Mouse (Mus musculus): ENCODE results near the gene Dnhd1.

DNA sequence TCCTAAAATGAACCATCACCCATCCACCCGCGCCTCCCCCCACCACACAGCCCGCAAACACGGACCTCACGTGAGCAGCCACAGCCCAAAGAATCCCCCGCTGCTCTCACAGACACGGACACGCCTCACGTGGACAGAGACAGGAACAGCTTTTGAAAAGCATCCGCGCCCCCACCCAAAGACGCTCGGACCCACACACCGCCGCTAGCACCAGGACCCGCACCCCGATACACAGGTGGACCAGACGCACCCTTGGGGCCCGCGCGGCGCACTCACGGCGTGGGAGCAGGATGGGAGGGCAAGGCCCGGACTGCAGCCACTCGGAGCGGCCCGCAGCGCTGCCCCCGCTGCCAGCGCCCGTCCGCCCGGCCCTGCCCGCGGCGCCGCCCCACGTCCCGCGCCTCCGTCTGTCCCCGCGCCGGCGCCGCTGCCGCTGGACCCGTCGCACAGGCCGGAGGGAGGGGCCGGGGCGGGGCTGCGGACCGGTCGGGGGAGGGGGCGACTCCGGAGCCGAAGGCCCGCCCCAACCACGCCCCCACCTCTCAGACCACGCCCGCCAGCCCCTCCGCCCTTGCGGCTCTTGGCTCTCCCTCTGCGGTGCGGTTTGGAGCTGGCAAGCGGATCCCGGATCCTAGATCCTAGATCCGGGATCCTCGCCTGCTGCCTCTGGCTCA, 17.4 kb upstream of the Dnhd1 start, which contains the start of gene Trim3:
- TF ChIP-seq CTCF (IDR thresholded peaks at IDR 0.05; ENCODE audit: low read depth, low read length) (no peak), GATA1 (IDR thresholded peaks at IDR 0.05; ENCODE audit: borderline replicate concordance, low read length) (no peak)

Measured in G1E (cell line).